Mouse (Mus musculus) limb, embryonic 10.5 days (tissue): ENCODE data around the gene Clca3a1. TPM values are rescaled to one million over a fixed set of nuclear protein-coding genes. Genes with fewer than 3 reads are reported as not detected.

Source experiments
- DNase-seq: peaks from one replicate; pipeline ENCODE4 v3.0.0-alpha.2; 2017; ENCODE audit warnings: low spot score
- H3K27ac ChIP-seq: fragments of 300-500 bp; sonication (generic); 2 replicates; pipeline ENCODE4 v1.5.1; 2016; ENCODE audit warnings: mild to moderate bottlenecking
- H3K27me3 ChIP-seq: fragments of 300-500 bp; sonication (generic); 2 replicates; pipeline ENCODE4 v1.6.1; 2016; ENCODE audit warnings: low read depth, mild to moderate bottlenecking; ENCODE audit not compliant: poor library complexity, severe bottlenecking
- H3K36me3 ChIP-seq: fragments of 300-500 bp; sonication (generic); 2 replicates; pipeline ENCODE4 v1.6.1; 2016; ENCODE audit warnings: mild to moderate bottlenecking, moderate library complexity
- H3K4me1 ChIP-seq: fragments of 300-500 bp; sonication (generic); 2 replicates; pipeline ENCODE4 v1.6.1; 2016
- H3K4me3 ChIP-seq: fragments of 300-500 bp; sonication (generic); 2 replicates; pipeline ENCODE4 v1.5.1; 2016; ENCODE audit warnings: mild to moderate bottlenecking, moderate library complexity
- H3K9me3 ChIP-seq: fragments of 300-500 bp; sonication (generic); replicated peaks from 2 replicates; pipeline ENCODE4 v1.6.1; 2016; ENCODE audit warnings: mild to moderate bottlenecking
- WGBS: fragments of 180-500 bp; shearing (Covaris S2); methylation state at CpG from one replicate; pipeline ENCODE4 v1.1.7; 2016; 5-methylcytosine and 5-hydroxymethylcytosine counted together
- polyA plus RNA-seq: library from polyadenylated mRNA; unstranded; fragments of >200 nt; fragmentation: Nextera tagmentation; extraction: Ambion mirVana; gene quantifications from 2 replicates; pipeline ENCODE4 v1.2.1, GENCODE M21; 2016

Gene Clca3a1
- polyA plus RNA-seq, 1 experiment from 2014 or later = 0.11 TPM

- H3K27me3 ChIP-seq = no peaks in the 10 kb centered on the region
- H3K36me3 ChIP-seq = peaks cover 37% of the 10 kb centered on the region
- H3K4me1 ChIP-seq = peaks cover 28% of the 10 kb centered on the region
- H3K9me3 ChIP-seq = no peaks in the 10 kb centered on the region
- no peak for DNase-seq
- no peak overlapping the region for H3K4me3 ChIP-seq
- WGBS = 94% methylated on average over 7 of the region's 7 CpGs
- no peak overlapping the region for H3K27ac ChIP-seq
Observed at GRCm38 (mm10) chr3:144715033-144715432, 45.7 kb downstream of the Clca3a1 start.

- Histone ChIP-seq H3K4me1 (peaks cover 28% of the 10 kb centered on the region), H3K4me3 (no peak overlapping the region), H3K9me3 (no peaks in the 10 kb centered on the region), H3K27ac (no peak overlapping the region), H3K27me3 (no peaks in the 10 kb centered on the region), H3K36me3 (peaks cover 42% of the 10 kb centered on the region)
- no peak for DNase-seq
- 94% methylated on average over 8 of the region's 8 CpGs for WGBS
Observed at GRCm38 (mm10) chr3:144714606-144715005, 46.2 kb downstream of the Clca3a1 start.

- Histone ChIP-seq H3K36me3 (peaks cover 46% of the 10 kb centered on the region), H3K4me1 (peaks cover 28% of the 10 kb centered on the region), H3K9me3 (no peaks in the 10 kb centered on the region), H3K27ac (no peak overlapping the region), H3K27me3 (no peaks in the 10 kb centered on the region), H3K4me3 (no peak overlapping the region)
- WGBS = 68% methylated on average over 7 of the region's 7 CpGs
- no peak for DNase-seq
Observed at GRCm38 (mm10) chr3:144714126-144714525, 46.7 kb downstream of the Clca3a1 start.

GRCm38 (mm10) chr3:144711607-144712206 is 49.1 kb downstream of the Clca3a1 start:
- peaks cover 11% of the 10 kb centered on the region for H3K4me1 ChIP-seq
- no peak overlapping the region for H3K4me3 ChIP-seq
- no peak for DNase-seq
- H3K9me3 ChIP-seq = no peaks in the 10 kb centered on the region
- no peaks in the 10 kb centered on the region for H3K27me3 ChIP-seq
- 90% methylated on average over 6 of the region's 6 CpGs for WGBS
- peaks cover 67% of the 10 kb centered on the region for H3K36me3 ChIP-seq
- no peak overlapping the region for H3K27ac ChIP-seq

GRCm38 (mm10) chr3:144708612-144709011 is 52.2 kb downstream of the Clca3a1 start:
- WGBS = 95% methylated on average over 5 of the region's 5 CpGs
- H3K27ac ChIP-seq = no peak overlapping the region
- DNase-seq = no peak
- no peaks in the 10 kb centered on the region for H3K4me1 ChIP-seq
- H3K27me3 ChIP-seq = no peaks in the 10 kb centered on the region
- H3K4me3 ChIP-seq = no peak overlapping the region
- H3K36me3 ChIP-seq = peaks cover 86% of the 10 kb centered on the region
- no peaks in the 10 kb centered on the region for H3K9me3 ChIP-seq

GRCm38 (mm10) chr3:144703959-144704358 is 56.8 kb downstream of the Clca3a1 start:
- Histone ChIP-seq H3K4me3 (no peak overlapping the region), H3K9me3 (no peaks in the 10 kb centered on the region), H3K36me3 (peaks cover 82% of the 10 kb centered on the region), H3K27ac (no peak overlapping the region), H3K4me1 (no peaks in the 10 kb centered on the region), H3K27me3 (no peaks in the 10 kb centered on the region)
- 95% methylated on average over 6 of the region's 6 CpGs for WGBS
- DNase-seq = no peak

- WGBS = 91% methylated on average over 5 of the region's 5 CpGs
- Histone ChIP-seq H3K27me3 (no peaks in the 10 kb centered on the region), H3K27ac (no peak overlapping the region), H3K4me3 (no peak overlapping the region), H3K36me3 (peaks cover 87% of the 10 kb centered on the region), H3K4me1 (no peaks in the 10 kb centered on the region), H3K9me3 (no peaks in the 10 kb centered on the region)
- no peak for DNase-seq
Observed at GRCm38 (mm10) chr3:144698790-144699433, 61.9 kb downstream of the Clca3a1 start.

- no peak for DNase-seq
- WGBS = 89% methylated on average over 3 of the region's 3 CpGs
- Histone ChIP-seq H3K4me3 (no peak overlapping the region), H3K36me3 (peaks cover 87% of the 10 kb centered on the region), H3K27ac (no peak overlapping the region), H3K4me1 (no peaks in the 10 kb centered on the region), H3K27me3 (no peaks in the 10 kb centered on the region), H3K9me3 (no peaks in the 10 kb centered on the region)
Observed at GRCm38 (mm10) chr3:144697942-144698341, 62.8 kb downstream of the Clca3a1 start.

GRCm38 (mm10) chr3:144697154-144697553 is 63.6 kb downstream of the Clca3a1 start:
- WGBS = 84% methylated on average over 5 of the region's 5 CpGs
- H3K27me3 ChIP-seq = no peaks in the 10 kb centered on the region
- H3K4me1 ChIP-seq = no peaks in the 10 kb centered on the region
- peaks cover 84% of the 10 kb centered on the region for H3K36me3 ChIP-seq
- no peaks in the 10 kb centered on the region for H3K9me3 ChIP-seq
- no peak overlapping the region for H3K27ac ChIP-seq
- no peak for DNase-seq
- H3K4me3 ChIP-seq = no peak overlapping the region

- no peak overlapping the region for H3K27ac ChIP-seq
- no peak overlapping the region for H3K4me3 ChIP-seq
- H3K36me3 ChIP-seq = peaks cover 87% of the 10 kb centered on the region
- no peaks in the 10 kb centered on the region for H3K9me3 ChIP-seq
- DNase-seq = no peak
- no peaks in the 10 kb centered on the region for H3K4me1 ChIP-seq
- no peaks in the 10 kb centered on the region for H3K27me3 ChIP-seq
- WGBS = 93% methylated on average over 7 of the region's 7 CpGs
Observed at GRCm38 (mm10) chr3:144694941-144695340, 65.8 kb downstream of the Clca3a1 start.

GRCm38 (mm10) chr3:144694040-144694439 is 66.7 kb downstream of the Clca3a1 start:
- no peak for DNase-seq
- H3K36me3 ChIP-seq = peaks cover 79% of the 10 kb centered on the region
- WGBS = 93% methylated on average over 10 of the region's 10 CpGs

GRCm38 (mm10) chr3:144692052-144692451 is 68.7 kb downstream of the Clca3a1 start:
- no peak overlapping the region for H3K27ac ChIP-seq
- peaks cover 70% of the 10 kb centered on the region for H3K36me3 ChIP-seq
- H3K27me3 ChIP-seq = no peaks in the 10 kb centered on the region
- H3K9me3 ChIP-seq = no peaks in the 10 kb centered on the region
- DNase-seq = no peak
- H3K4me3 ChIP-seq = no peak overlapping the region
- H3K4me1 ChIP-seq = peaks cover 12% of the 10 kb centered on the region
- 75% methylated on average over 3 of the region's 3 CpGs for WGBS

More at GRCm38 (mm10) chr3:144694040-144694439, 66.7 kb downstream of the Clca3a1 start:
- Histone ChIP-seq H3K4me3 (no peak overlapping the region), H3K4me1 (peaks cover 8% of the 10 kb centered on the region), H3K27me3 (no peaks in the 10 kb centered on the region), H3K27ac (no peak overlapping the region), H3K9me3 (no peaks in the 10 kb centered on the region)

- Histone ChIP-seq H3K36me3 (peaks cover 49% of the 10 kb centered on the region), H3K4me3 (no peak overlapping the region), H3K27me3 (no peaks in the 10 kb centered on the region), H3K27ac (no peak overlapping the region), H3K9me3 (no peaks in the 10 kb centered on the region), H3K4me1 (peaks cover 12% of the 10 kb centered on the region)
- DNase-seq = peak; percentile 80
- 12% methylated on average over 11 of the region's 11 CpGs for WGBS
Observed at GRCm38 (mm10) chr3:144689236-144689635, 71.5 kb downstream of the Clca3a1 start.
